Mouse (Mus musculus) fibroblast of lung, adult 2 months (primary cell): Measurements from ENCODE around the gene Micu1.
"Not testable (repeated sequence)": the region's sequence is repeated elsewhere in the genome, so short reads cannot be mapped to it uniquely, and the experiment has no call there.

Experiments used
- DNase-seq: peaks from one replicate; pipeline ENCODE4 v3.0.0-alpha.2; 2011; ENCODE audit warnings: low read depth

The Micu1 gene

DNA sequence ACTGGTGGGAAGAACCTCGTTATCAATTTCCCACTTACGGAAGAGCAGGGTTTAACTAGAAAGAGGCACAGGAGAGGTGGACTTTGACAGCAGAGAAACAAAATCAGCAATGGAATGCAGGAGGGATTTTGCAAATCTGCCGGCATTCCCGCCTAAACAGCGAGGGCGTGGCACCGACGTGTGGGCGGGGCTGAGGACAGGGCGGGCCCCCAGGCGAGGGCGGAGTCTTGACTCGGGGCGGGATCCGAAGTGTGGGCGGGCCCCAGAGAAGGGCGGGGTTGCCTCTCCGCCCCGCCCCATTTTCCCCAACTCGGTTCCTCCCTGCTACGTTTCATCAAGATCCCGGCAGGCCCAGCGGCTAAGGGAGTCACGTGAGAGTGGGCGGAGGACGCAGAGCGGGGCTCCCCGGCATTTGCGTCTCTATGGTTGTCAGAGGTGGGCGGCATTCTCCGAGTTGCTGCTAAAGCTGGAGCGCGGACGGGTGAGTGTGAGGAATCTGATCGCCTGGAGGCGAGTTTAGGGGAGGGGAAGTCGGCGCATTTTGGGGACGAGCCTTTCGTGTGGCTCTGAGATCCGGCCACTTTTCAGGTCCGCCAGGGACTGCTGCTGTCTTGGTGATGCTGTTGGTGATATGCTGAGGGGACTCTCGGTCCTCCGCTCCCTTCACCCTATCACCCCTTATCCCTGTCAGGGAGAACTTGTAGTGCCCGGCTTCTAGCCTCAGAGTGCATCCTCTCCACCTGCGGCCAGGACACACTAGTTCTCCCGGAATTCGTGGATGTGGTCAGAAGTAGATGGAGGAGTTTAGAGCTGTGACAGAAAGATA, at the start of gene Micu1:
Micu1 (plus strand) TSS at position 271 of the 826 bp plus-strand sequence.
- DNase-seq = peak; percentile 83

DNA sequence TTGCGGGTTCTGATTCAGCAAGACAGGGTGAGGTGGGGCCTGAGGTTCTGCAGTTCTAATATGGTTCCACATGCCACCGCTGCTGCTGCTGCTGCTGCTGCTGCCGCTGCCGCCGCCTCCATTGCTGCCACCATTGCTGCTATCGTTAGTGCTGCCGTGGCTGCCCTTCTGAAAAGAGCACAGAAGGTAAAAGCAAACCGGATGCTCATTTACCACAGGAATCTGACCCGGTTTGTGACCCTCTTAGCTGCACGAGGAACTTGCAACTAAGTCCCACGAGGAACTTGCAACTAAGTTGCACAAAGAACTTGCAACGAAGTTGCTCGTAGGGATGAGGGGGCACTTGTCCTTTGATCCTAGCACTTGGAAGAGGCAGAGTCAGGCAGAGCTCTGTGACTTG, 45.5 kb upstream of the Micu1 start:
- no peak for DNase-seq

DNA sequence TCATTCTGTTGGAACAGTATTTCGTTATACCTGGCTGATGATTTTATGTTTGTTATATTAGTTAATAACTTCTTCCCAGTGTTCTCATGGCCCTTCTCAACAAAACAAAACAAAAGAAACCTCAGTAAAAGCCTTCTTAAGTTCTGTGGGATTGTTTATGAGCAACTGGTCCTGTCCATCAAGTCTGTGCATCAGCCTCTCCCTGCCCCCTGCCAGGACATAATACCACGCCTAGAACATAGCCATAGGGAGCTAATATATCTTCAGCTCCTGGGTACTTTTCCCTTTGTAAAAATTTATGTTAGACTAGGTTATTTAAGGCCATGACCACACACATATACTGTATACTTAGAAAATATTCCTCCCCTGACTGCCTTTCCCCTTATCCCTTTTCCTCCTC, 37.5 kb upstream of the Micu1 start:
- DNase-seq = no peak

DNA sequence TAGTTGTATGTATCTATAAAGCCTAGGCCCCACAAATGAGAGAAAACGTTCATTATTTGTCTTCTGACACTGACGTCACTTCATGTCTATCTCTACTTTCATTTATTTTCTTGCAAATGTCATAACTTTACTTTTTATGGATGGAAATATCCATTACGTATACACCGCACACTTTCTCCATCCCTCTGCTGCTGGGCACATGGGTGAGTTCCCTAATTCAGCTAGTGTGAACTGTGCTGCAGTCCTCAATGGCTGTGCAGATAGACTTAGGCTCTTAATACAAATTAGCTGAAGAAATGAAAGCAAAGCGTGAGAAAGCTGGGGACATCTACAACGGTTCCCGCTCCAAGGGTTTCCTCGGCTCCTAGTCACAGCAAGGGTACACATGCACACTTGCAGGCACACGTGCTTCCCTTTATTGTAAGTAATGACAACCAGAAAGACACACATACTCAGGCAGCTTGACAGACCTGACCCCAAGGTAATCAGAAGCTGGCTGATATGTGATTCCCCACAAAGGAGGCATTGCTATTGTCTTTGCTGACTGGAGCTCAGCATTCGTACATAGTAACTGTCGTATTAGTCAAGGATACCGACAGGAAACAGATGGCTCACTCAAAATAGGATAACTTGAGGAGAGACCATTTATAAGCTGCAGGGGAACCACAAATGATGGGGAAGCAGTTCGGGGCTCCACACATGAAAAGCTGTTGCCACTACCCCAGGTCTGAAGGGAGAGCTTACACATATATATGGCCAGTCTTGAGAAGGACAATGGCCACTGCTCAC, 36.6 kb upstream of the Micu1 start:
- no peak for DNase-seq

DNA sequence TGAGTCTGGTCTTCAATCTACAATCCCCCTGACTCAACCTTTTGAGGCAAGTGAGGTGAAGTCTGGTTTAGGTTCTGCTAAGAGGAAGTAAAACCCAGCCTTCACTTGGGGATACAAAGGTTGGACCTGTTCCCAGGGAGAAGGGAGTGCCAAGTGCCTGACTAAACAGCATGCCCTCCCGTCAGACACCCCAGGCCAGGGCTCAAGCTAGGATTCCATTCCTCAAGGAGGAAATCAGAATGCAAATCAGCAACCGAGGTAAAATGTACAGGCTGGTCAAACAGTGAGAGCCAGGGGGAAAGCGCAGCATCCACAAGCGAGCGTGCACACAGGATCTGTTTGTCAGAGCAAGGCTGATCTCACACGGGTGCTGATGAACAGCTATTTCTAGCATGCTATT, 34.9 kb upstream of the Micu1 start:
- peak; percentile 73 for DNase-seq

DNA sequence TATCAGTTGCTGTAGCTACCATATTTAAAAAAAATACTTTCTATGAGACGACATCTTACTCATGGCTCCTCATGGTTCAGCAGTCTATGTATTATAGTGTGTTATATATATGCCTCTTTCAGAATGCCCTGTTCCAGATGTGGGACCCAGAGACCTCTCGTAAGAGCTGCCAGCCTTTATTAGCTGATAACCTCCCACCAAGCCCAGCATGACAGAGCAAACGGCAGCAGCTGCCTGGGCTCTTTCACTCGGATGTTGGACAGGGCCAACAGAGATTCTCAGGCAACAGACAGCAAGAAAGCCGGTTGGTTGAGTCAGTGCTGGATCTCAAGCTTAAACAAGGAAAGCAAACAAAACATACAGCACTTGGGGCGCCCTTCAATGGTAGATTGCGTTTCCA, 33.8 kb upstream of the Micu1 start:
- no peak for DNase-seq

DNA sequence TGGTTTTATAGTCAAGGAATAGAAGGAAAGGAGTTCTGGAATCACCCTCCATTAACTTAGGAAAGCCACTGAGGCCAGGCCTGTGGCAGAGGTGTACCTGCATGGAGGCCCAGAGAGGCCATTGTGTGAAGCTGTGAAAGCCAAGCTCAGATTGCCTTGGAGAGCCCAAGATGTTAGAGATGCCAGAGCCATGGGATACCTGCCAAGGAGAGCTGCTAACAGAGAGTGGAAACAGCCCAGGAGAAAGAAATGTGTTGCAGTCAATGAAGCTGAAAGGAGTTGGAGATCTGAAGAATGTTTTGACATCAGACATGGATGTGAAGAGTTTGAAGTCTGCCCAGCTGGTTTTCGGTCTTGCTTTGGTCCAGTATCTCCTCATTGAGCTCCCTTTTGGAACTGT, 24.4 kb upstream of the Micu1 start:
- DNase-seq = no peak

DNA sequence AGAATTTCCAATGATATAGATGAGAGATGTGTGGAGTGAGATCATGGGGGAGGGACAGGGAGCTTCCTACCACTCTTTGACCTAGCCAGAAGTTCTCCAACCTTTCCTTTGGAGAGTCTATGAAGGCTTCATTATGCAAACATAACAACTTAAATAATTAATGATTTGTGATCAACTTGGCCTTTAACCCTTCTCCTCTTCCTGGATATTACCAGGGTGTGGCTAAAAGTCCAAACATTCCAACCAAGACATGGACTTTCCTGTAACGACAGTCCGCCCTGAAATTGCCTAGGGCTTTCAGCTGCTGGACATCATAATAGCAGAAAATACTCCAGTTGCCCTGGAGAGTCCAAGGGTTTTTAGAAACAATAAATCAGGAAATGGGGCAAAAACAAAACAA, 23.1 kb upstream of the Micu1 start:
- no peak for DNase-seq

DNA sequence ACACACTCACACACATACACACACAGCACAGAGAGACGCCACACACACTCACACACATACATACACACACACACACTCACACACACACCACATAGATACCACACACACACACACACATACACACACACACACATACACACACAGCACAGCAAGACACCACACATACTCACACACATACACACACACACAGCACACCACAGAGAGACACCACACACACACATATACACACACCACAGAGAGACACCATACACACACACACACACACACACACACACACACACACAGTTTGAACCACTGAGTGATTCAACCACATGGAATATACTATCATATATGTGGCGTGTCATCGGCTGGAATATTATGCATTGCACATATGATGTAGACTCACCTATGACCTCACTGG, 16.7 kb upstream of the Micu1 start:
- not testable (repeated sequence) for DNase-seq

DNA sequence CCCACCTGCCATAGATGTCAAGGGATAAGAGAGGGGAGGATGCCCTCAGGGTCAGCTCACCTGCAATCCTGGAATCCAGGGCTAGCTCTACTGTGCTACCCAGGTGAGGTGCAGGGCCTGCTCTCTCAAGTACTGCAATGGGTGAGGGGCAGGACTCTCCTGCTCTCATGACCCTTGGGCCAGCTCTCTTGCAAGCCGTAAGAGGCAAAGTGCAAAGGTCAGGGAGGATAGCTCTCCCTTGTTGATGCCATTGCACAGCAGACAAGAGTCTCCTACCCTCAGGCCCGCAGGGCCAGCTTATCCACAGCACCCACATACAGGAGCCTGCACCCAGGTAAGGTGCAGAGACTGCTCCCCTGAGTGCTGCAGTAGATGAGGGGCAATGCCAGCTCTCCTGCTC, 15.2 kb upstream of the Micu1 start:
- DNase-seq = no peak

DNA sequence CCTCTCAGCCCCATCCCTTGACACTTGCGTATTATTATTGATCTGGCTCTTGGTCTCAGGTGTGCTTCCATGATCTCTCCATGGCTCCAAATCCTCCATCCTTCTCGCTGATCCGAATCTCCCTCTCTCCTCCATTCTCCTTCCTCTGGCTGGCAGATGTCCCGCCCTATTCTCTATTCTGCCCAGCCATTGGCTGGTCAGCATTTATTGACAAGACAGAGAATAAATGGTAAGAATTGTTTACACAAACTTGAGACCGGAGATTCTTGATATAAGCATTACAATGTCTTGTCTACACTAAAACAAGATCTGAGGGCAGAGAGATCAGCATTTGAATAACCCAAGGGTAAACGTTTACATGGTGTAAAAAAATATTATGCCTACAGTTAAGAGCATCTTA, 12.4 kb upstream of the Micu1 start:
- no peak for DNase-seq

DNA sequence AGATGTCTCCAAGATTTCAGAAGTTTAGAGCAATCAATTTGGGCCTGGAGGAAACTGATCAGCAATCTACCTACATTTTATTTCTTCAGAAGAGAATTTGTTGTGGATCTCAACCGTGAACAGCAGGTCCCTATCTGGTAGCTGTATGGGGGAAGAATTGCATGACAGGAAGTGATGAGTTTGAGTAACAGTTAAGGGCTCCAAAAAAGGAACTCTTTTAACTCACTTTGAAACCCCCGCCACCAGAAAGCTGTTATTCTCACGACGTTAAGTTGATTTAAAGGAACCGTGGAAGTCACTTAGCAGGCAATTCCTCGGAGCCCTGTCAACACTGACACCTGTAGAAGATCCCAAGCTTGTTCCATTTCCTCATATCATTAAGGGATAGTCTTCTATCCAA, 9.8 kb upstream of the Micu1 start:
- DNase-seq = no peak

DNA sequence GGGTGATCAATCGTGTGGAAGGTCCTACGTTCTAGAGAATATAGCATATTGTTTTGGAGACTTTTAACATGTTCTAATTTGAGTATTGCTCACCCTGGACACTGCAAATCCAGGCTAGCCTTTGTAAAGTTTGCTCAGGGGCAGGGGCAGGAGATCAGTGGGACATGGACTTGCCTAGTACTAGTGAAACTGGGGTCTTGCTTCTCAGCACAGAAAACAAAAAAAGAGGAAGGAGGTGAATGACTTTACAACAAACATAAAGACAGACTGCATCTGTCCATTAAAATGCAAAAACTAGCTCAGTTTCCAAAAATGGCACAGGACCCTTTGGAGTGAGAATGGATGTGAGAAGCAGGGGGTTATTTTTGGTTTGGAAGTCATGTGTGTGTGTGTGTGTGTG, 8.2 kb upstream of the Micu1 start:
- no peak for DNase-seq

DNA sequence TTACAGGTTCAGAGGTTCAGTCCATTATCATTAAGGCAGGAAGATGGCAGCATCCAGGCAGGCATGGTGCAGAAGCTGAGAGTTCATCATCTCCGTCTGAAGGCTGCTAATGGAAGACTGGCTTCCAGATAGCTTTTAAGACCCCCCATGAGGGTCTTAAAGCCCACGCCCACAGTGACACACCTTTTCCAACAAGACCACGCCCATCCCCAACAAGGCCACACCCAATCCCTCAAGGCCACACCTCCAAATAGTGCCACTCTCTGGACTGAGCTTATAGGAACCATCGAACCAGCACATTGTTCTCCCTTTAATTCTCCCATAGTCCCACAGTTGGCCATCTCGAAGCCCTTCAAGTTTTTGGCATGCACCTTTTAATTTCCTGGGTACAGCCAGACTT, 2.8 kb upstream of the Micu1 start:
- DNase-seq = no peak

DNA sequence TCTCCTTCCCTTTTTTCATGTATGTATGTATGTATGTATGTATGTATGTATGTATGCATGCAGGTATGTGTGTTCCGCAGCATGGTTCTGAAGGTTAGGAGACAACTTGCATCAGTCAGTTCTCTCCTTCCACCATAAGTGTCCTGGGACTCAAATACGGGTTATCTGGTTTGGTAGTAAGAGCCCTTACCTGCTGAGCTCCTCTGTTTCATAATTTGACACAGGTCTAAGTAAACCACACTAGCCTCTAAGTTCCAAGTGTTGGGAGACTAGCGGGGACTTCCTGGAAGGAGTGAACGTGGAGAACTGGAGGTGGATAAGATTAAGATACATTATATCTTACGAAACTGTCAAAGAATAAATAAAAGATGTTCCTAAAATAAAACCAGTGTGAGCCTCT, 472 bp upstream of the Micu1 start:
- no peak for DNase-seq

DNA sequence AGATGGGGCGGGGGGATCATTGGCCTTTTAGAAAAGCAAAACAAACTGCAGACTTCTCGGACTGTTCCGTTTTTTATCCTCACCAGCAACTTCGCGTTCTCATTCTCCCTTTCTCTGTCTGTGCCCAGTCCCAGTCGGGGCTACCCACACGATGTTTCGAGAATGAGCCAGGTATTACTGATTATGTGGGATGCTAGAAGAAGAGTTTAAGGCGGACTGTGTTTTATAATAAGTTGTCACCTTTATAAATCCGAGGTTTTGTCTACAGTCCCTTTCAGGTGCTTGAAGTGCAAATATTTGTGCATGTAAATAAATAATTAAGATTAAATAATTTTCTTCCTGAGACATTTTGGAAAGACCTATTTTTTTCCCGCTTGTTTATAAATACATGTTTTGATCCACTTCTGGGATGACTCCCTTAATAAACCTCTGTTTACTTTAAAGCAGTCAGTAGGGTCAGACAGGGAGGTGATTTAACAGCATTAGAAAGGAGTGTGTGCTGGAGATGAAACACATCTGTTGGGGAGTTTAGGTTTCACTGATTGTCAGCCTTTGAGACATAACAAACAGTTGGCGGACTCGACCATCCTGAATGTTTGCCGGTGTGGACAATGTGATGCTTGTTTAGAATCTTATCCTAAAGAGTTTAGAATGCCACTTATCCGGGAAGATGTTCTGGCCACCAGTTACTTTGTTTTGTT, 933 bp downstream of the Micu1 start:
- no peak for DNase-seq

DNA sequence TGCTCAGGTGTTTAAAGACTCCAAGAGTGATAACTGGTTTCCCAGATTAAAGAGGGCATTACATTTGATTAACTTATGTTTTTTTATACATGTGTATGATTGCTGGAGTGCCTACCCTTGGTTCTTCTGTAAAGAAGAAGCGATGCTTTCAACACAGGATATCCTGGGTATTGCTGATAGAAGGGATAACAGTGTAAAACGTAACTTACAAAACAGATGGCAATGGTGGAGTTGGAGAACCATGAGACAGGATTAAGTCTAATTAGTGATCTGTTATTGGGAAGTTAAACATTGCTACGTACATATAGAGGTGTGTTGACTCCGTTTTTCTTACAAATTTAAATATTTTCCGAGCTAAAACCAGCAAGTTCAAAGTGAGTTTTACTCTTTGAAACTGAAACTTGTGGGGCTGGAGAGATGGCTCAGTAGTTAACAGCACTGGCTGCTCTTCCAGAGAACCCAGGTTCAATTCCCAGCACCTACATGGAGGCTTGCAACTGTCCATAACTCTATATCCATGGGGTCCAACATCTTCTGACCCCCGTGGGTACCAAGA, 4.8 kb downstream of the Micu1 start:
- DNase-seq = no peak

DNA sequence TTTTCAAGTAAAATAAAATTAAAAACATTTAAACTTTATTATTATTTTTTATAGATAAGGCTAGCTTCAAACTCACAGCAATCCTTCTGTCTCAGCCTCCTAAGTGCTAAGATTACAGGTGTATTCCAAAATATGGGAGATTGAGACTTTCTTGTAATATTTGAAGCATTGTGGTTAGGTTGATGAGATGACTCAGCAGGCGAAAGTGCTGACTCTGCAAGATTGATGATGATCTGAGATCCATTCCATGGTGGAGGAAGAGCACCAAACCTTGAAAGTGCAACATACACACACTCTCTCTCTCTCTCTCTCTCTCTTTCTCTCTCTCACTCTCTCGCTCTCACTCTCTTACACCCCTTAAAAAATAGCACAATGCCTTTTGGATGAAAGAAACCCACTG, 5.3 kb downstream of the Micu1 start:
- no peak for DNase-seq

DNA sequence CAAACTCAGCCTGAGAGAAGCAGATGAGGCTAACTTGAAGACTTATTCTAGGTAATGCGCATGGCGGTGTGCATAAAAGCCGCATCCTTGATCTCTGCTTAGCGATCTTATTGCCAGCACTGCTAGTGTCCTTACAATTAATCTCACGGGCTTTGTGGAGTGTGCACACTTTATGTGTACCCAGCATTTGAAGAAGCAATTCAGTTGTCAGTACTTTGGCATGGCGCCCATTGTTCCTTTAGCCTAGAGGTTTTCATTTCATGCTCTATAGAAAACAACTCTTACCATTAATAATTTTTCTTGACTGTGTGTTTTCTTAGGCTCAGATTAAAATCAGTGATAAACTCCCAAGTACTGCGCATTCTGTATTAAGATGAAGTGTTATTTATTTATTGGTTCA, 7.0 kb downstream of the Micu1 start:
- no peak for DNase-seq

DNA sequence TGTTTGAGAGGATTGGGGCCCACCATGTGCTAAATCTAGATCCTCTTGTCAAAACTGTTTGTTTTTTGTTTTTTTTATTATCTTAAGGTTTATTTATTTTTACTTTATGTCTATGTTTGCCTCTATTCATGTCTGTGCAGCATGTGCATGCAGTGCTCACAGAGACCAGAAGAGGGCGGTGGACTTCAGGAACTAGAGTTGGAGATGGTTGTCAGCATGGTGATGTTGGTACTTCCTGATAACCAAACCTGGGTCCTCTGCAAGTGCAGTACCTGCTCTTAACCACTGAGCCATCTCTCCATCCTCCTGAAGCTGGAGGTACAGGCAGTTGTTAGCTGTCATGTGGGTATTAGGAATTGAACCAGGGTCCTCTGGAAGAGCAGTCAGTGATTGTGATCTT, 8.0 kb downstream of the Micu1 start:
- no peak for DNase-seq

DNA sequence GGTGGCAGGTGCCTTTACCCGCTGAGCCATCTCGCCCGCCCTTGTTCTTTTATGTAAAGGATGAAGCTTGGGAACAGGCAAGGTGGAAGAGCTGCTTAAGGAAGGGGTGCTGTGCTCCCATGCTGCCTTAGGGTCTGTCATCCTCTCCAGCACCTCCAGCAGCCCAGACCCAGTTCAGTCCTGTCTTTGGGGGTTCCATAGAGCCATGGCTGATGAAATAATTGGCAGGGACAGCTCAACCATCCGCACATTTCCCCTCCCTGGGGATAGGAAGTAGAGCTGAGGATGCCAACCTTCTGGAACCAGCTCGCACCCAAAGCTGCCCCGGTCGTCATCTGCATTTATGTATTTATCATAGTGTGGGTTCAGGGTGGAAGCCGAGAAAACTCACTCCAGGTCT, 9.8 kb downstream of the Micu1 start:
- no peak for DNase-seq

DNA sequence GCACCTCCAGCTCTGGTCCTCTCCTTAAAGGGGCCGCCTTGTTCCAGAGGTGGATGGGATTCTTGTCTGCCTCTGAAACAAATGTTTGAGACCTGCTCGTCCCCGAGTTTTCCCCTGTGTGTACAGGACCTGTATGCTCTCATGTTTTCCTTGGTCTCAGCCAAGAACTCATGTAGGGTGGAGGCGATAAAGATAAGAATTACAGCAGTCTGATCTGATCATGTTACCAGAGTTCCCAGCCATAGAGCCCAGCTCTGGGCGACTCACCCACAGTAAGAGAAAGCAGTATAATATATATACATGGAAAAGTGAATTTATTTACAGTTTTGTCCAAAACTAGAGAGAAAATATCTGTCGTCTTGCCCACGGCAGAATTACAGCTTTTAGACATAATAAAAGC, 17.7 kb downstream of the Micu1 start:
- DNase-seq = no peak

DNA sequence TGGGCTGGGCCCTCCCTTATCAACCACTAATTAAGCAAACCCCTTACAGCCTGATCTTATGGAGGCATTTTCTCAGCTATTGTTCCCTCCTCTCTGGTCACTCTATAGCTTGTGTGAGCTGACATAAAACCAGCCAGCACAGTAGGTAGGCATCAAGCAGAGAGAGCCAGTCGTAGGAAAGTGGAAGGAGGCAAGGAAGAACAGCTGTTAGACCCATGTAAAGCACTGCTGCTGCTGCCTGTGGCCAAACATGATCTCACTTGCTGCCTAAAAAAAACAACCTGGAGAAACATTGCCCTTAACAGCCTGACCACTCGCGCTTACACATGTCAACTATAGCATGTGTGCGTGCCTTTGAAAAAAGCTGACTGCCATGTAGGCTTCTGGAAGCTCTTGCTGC, 19.3 kb downstream of the Micu1 start:
- DNase-seq = no peak
